In genomic region chrX:168191944-168192343, GRCm38 (mm10) we compare ENCODE assay signal across 9 mouse cellular contexts.
DNase-seq lines count a peak whose midpoint lies in the region; ATAC-seq lines count a peak whose summit lies in the region.
"Had no signal": no experiment of that assay in that cellular context is flagged by ENCODE, and none has a peak within 500 bp of the region (broad histone marks: within the 10 kb centered on the region; RNA-seq: fewer than 3 reads in every experiment).

No protein-coding gene starts in this region.

- peak; percentile 80 for ATAC-seq in cerebellum, adult (ENCODE audit: insufficient number of reproducible peaks, low FRiP score, low TSS enrichment)
- no peak for ATAC-seq in activated CD4-positive, CD25-positive, alpha-beta regulatory T cell, adult 4 months

- DNase-seq in cerebellum, postnatal 4 days (ENCODE audit: low spot score in 2 of 2): no peak
- DNase-seq in cerebellum, adult 9-11 months: peak; percentile 31
- peak; percentile 19 to 62 for DNase-seq in layer of hippocampus, adult 8-10 months (ENCODE audit: low spot score in 2 of 2)
- DNase-seq in right cerebral cortex, adult 18-20 months: peak; percentile 55
- no peak for DNase-seq in MN1 (ENCODE audit: low spot score)
- DNase-seq in embryo, embryonic 11 days: no peak
- DNase-seq: lung, adult 18-20 months had no signal

Comparison
In these comparisons a context has a peak if more than half of its experiments do, and no peak if none do; other contexts are left out.
1. DNase-seq: peak in cerebellum, adult 9-11 months (single experiment), layer of hippocampus, adult 8-10 months (2 of 2) and right cerebral cortex, adult 18-20 months (single experiment); none in cerebellum, postnatal 4 days (0 of 2), MN1 (single experiment) and embryo, embryonic 11 days (single experiment).